Mouse (Mus musculus): ENCODE results near the gene Calhm3. TPM values are rescaled to one million over a fixed set of nuclear protein-coding genes. Genes with fewer than 3 reads are reported as not detected.
A peak's percentile ranks its signal among the peaks of the same experiment; 100 is the strongest.

Calhm3 gene
- not detected for total RNA-seq (2021)
- long read RNA-seq, experiment 1 = 0 reads
- long read RNA-seq, experiment 2 = 0 reads

DNA sequence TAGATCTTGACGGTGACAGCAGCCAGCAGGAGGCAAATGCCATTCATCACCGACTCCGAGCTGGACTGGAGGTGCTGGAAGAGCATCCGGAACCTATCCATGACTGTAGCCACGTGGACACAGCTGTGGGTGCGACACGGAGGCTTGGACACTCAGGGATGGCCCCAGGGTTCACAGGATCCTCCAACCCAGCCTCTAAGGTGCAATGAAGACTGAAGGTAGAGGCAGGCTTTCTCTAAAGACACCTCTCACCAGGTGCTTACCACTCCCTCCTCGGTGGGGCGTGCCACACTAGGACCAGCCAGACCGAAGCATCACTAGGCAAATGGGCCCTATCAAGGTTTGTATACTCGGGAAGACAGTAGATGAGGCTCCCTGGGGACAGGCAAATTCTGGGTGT, at the start of gene Calhm3:
Gene Calhm3 (minus strand): TSS at position 101 of the 400 bp plus-strand sequence.
- DNase-seq (ENCODE audit: low spot score in 2 of 2) = no peak

DNA sequence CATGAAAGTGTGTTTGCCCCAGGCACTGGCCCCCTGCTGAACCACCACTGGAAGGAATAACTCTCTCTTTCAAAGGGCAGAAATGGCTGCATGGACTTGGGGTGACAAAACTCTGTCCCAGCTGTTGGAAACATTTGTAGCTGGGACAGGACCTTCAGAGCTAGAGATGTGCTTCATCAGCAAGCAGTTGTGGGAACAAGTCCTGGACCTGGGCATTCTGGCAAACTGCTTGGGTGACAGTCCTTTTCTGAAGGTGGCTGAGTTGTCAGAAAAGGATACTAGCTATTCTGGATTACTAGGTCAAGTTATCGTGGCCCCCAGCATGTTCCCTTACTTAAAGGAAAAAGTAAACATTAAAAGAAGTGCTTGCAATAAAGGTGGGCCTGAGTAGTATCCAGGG, 48.6 kb upstream of the Calhm3 start:
- no peak for DNase-seq (ENCODE audit: low spot score in 2 of 2)

DNA sequence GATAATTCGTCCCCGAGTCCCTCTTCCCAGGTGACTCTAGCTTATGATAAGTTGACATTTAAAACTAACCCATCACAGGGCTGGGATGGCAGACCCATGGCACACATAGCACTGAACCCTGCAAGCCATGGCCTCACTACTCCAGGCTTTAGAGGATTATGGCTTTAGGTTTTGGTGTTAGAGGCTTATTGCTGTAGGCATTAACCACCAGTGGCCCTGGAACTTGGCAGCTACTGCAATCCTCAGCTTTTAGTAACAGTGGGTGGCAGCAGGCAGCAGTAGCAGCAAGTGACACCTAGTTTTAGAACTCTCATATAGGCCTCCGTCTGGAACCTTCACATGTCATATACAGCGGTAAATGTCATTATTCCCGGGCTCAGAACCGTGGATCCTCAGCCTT, 47.1 kb upstream of the Calhm3 start:
- no peak for DNase-seq (ENCODE audit: low spot score in 2 of 2)

DNA sequence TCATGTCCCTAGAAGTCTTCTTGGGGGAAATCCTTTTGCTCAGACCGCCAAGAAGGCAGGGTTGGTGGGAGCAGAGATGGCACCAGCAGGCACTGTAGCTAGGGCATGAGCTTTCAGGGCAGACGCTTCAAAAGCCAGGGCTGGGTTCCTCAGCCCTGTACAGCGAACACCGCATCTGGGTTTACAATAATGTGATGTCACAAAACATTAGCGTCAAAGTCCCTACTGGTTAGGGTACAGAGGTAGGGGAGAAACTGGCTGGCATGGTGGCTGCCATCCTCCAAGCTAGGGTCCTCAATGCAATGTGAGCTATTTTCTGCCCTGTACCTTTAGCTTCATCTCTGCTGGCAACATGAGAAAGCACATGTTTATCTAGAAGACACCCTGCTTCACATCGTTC, 45.5 kb upstream of the Calhm3 start:
- no peak for DNase-seq (ENCODE audit: low spot score in 2 of 2)

DNA sequence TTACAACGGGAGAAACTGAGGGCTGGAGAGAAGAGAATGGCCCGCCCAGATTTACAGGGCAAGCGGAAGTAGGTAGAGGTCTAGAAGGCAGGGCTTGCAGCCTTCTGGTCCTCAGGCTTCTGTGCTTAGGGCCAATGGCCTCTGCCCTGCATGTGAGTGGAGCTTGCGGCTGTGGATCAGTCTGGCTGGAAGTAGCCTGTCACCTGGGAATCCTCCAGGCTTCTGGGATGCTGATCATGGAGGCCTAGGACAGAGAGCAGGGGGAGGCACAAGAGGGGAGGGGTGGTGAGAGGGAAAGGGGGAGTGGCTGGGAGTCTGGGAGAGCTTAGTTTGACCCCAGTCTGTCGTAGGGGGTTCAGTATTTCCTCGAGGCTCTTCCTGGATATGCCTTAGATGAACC, 44.9 kb upstream of the Calhm3 start:
- DNase-seq (ENCODE audit: low spot score in 2 of 2) = no peak

DNA sequence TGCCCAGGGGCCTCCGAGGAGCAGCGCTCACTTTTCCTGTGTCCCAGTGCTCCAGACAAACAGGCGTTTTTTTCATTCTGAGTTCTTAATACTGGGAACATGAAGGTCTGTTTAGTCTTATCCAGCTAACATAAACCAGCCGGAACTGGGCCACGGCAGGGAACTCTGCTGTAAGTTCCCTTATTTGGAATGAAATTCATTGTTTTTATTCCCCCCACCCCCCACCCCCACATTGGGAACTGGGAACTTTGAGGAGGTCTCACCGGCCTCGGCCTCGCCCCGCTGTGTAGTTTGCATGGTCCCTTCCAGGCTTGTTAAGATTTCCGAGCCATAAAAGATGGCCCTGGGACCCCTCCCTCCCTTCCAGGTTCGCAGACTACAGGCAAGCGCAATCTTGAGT, 44.4 kb upstream of the Calhm3 start:
- no peak for DNase-seq (ENCODE audit: low spot score in 2 of 2)

DNA sequence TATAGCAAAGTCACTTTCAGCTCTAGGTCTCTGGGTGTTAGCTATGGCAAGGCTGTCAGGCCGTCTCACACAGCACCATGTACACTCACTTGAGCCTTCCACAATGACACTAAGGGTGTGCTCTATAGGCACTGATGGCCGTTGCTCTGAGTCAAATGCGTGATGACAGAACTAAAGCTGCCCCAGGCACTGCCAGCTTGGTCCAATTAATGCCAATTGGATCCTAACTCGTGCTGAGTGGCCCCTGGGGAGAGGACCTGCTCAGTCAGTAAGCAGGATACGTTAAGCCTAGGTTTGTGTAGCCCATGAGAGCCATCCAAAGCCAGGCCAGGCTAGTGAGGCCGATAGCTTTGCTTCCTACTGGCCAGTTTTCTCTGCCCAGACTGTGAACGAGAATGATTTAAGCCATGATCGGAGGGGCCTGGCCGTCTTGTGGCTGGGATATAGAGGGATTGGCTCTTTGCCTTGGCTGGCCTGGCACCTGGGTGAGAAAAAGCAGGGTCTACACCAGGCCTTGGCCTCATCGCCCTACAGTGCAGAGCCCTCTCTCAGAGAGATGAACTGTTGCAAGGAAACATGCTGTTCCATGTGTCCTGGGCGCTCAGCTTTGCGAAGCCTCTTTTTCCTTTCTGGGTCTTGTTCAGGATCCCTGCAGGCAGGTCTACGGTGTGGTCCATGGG, 41.2 kb upstream of the Calhm3 start:
- DNase-seq (ENCODE audit: low spot score in 2 of 2) = no peak

DNA sequence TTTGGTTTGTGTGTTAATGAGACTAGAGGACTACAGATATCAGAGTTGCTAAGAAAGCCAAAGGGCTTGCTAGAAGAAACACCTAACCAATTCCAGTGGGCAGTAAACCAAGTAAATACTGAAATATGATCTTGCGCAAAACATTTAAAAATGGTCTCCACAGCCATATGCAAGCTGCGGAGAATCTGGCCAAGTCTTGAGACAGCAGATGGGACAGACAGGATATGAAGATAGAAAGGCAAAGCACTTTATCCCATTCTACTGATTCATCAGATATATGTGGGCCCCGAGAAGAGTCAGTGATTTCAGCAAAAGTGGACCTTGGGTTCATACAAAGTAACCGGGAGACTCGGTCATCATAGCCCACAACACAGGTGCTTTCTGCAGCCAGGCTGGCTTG, 34.6 kb upstream of the Calhm3 start:
- DNase-seq (ENCODE audit: low spot score in 2 of 2) = no peak

DNA sequence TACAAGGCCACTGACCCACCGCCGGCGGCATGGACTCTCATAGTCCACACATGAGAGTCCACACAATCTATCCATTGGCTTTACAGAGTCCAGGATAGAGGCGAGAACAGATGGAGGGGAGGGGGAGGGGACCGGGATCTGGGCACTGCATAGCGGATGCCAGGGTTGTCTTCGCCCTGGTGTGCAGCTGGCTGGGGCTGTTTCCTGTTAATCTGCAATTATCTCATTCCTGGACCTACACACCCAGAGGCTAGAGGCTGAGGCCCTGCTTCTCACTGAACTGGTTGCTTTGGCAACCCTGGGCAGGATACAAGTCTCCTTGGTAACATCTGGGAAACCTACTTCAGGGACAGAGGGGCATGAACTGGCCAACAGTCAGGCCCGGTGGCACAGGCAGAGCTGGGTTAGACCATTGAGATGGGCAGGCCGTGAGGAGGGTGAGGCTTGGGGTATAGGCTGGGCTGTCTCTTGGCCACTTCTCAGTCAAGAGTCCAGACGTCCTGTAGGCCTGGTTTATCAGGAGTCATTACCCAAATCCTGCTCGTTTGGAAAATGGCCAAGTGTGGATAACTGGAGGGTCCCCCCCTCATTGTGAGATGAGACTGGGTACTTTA, 31.1 kb upstream of the Calhm3 start:
- DNase-seq (ENCODE audit: low spot score in 2 of 2) = no peak

DNA sequence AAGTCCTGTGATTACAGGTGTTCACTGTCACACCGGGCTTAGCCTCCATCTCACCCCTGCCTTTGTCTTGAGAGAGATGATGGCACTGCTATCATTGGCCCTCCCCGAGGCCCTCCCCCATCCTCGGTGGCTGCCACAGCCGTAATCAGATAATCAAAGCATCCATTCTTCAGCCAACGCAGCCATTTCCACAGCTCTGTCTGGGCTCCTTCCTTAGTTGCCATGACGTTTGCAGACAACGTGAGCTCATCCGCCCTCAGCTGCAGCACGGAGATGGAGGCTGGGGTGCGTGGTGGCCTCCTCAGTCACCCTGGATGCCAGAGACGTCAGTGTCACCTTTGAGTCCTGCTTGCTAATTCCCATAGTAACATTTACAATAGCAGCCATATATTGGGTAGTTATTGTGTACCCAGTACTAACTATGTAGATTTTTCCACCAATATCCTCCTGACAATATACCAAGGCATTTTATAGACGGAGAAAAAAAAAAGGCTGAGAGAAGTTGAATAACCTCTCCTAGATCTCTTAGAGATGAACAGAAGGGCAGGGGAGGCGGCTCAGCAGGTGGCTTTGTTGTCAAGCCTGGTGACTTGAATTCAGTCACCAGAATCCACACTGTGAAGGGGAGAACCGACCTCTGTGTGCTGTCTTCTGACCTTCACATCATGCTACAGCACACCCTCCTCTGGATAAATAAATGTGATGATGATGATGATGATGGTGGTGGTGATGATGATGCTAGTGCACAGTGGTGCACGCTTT, 29.1 kb upstream of the Calhm3 start:
- DNase-seq (ENCODE audit: low spot score in 2 of 2) = no peak

DNA sequence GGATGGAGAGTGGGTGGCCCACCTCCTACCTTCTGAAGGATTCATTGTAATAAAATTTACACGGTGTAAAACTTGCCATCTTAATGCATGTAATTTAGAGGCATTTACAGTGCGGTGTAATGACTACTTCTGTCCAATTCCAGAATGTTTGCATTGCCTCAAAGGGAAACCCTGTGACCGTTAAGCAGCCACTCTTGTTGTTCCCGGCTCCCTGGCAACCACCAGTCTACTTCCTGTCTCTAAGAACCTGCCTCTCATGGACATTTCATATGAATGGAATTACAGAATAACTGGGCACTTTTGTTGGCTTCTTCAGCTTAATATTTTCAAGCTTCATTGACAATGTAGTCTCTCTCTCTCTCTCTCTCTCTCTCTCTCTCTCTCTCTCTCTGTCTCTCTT, 27.2 kb upstream of the Calhm3 start:
- DNase-seq (ENCODE audit: low spot score in 2 of 2) = no peak

DNA sequence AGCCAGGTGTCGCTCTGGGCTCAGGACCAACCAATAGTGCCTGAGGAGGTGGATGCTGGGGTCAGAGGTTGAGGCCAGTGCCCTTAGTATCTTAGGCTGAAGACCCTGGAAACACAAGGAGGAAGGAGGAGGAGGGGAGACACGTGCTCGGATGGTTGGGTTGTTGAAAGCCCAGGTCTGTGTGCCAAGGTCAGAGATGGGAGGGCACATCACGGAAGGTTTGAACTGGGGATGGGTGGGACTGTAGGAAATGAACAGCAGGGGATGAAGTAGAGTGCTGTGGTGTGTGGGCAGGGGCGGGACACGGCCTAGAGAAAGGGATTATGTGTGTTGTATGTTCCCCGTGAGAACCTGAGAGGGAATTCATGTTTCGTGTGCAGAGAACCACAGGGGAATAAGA, 26.7 kb upstream of the Calhm3 start:
- DNase-seq (ENCODE audit: low spot score in 2 of 2) = no peak

DNA sequence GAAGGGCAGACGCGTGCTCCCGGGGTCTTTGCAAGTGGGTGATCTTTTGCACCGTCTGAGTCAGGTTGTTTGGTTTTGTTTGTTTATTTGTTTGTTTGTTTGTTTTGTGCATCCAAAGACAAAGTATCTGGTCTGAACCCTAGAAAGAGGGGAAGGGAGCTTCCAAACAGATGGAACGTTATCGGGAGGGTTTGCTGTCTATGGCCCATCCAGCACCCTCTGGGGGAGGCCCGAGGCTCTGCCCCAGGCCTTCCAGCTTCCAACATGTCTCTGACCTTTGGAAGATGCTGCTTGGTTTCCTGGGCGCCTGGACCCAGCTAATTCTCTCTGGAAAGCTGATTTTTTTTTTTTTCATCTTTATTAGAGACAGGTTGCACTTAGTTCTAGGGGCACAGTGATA, 22.4 kb upstream of the Calhm3 start:
- DNase-seq (ENCODE audit: low spot score in 2 of 2) = no peak

DNA sequence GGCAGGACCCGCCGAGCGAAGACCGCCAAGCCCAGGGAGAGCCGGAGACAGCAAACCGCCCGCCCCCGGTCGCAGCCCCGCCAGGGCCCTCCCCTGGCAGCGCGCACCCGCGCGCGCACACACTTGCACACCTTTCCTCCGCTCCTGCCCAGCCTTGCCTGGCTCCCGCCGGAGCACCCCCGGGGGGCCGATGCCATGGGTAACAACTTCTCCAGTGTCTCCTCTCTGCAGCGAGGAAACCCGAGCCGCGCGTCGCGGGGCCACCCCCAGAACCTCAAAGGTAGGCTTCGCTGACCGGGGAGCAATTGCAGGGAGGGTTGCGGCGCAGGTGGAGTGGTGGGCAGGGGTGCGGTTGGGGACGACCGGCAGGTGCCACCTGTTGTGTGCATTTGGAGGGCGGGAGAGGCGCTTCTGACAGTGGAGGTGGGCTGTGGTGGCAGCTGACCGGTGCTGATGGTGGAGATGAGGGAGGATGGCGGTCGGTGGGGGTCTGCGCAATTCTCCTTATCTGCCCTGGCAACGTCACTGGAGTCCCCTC, 21.8 kb upstream of the Calhm3 start:
- no peak for DNase-seq (ENCODE audit: low spot score in 2 of 2)

DNA sequence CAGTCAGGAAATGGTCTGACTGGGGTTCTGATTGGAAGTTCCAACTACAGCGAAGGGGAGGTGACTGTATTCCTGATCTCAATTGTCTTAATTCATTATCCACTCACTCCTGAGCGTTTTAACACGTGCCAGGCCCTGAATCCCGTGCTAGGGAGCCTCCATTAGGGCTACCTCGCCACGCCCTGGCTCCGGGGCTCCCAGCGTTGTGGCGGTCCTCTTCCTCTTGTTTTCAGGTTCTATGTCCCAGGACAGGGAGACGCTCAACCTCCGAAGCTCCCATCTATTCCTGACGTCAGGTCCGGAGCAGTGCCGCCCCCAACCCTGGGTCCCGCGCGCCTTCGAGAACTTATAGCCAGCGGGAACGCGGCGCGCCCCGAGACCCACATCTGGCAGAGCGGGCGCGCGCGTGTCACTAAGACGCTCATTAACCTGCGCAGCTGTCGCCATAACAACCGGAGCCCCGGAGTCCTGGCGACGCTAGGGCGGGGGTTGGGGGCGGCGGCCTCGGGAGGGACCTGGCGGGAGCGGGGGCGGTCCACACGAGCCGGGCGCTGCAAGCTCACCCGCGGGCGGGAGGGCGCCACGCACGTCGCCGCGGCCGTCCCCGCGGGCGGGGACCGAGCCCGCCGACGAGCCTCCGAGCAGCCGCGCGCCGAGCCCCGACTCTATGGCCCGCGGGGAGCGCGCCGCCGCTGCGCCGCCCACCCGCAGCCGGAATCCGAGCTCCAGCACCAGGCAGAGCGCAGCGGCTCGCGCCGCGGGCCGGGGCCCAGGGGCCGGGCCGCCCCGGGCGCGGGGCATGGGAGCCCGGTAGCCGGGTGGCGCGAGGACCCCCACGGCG, 21.1 kb upstream of the Calhm3 start, which contains the start of gene Neurl1a:
Gene Neurl1a (plus strand): TSS at position 390 of the 841 bp plus-strand sequence.
- DNase-seq (ENCODE audit: low spot score in 2 of 2) = peak; percentile 16 to 40

DNA sequence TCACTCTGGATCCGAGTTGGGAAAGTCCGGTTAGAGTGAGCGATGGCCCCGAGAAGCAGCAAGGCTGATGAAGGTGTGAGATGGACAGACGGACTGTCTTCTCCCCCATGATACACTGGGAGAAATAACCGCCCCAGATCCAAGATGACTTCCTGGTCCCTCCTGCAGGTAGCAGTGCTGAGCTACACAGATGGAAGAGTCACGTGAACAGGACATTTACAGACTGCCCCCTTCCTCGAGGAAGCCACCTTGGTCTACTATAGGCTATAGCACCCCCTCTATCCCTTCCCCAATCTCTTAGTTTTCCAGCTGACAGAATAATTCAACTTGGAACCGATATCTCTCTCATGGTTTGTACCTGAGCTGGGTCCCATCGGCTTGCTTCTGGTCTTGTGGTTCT, 20.4 kb upstream of the Calhm3 start:
- no peak for DNase-seq (ENCODE audit: low spot score in 2 of 2)

DNA sequence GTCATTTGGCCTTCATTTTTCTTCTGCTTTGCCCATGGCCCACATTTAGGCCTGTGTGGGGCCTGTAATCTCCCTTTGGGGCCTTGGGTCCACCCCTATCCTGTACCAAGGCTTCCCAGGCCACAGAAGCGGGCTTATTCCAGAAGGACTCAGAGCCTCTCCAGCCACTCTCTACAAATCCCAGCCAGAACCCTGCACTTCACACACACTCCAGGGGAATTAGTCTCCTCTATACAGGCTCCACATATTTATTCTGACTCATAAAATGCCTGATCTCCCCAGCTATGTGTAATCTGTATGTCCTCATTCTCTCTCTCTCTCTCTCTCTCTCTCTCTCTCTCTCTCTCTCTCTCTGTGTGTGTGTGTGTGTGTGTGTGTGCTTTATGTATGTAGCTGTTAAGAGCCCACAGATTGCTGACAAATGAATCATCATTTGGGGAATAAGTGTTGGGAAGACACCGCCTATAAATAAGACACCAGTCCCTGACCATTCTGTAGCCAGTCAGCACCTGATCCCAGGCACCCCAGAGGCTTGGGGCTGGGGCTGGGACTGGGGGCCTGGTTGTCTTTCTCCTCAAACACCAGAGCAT, 19.4 kb upstream of the Calhm3 start:
- no peak for DNase-seq (ENCODE audit: low spot score in 2 of 2)

DNA sequence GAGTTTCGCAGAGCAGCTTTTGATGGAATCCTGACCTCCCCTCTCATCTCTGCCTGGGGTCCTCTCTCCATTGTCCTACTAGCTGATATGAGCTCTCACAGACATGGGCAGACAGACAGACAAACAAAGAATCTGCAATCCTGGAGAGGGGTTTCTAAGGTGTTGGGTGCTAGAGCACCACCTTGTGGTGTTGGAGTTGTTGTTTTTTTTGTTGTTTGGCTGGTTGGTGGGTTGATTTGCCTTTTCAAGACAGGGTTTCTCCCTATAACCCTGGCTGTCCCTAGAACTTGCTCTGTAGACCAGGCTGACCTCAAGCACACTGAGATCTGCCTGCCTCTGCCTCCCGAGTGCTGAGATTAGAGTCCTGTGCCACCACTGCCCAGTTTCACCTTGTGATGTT, 17.9 kb upstream of the Calhm3 start:
- no peak for DNase-seq (ENCODE audit: low spot score in 2 of 2)

DNA sequence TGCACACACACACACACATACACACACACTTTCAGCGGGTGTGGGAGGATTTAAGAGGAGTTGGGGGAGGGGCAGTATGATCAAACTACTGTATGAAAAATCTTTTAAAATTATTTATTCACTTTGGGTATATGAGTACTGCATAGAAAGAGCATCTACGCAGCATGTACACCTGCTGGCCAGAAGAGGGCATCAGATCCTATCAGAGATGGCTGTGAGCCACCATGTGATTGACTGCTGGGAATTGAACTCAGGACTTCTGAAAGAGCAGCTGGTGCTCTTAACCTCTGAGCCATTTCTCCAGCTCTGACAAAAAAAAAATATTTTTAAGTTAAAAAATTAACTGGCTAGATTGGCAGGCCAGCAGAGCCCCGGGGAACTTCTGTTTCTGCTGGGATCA, 17.0 kb upstream of the Calhm3 start:
- no peak for DNase-seq (ENCODE audit: low spot score in 2 of 2)

DNA sequence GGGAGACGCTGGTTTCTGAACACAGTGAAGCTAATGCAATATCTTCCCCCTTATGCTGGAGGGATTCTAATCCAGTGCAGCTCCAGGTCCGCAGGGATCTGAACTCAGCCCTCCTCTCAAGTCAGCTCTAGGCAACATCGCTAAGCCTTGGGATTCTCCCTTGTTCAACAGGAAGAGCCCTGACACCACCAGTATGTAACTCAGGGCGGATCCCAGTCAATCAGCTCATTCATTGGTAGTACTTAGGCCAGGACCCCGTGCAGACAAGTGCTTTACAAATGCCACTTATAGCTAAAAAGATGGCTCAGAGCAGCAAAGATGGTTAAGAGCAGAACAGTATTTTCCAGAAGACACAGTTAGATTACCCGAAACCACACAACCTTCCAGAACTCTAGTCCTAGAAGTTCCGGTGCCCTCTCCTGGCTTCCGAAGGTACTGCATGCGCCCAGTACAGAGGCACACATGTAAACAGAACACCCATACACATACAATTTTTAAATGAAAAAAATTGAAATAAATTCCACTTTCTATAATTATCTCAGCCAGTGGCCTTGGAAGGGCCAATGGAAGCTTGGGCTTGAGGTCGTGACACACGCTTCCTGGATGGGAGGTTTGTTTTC, 11.3 kb upstream of the Calhm3 start:
- DNase-seq (ENCODE audit: low spot score in 2 of 2) = peak; percentile 58 to 74
